Comparison of ENCODE assay signal across 8 mouse cellular contexts in the genomic region with DNA sequence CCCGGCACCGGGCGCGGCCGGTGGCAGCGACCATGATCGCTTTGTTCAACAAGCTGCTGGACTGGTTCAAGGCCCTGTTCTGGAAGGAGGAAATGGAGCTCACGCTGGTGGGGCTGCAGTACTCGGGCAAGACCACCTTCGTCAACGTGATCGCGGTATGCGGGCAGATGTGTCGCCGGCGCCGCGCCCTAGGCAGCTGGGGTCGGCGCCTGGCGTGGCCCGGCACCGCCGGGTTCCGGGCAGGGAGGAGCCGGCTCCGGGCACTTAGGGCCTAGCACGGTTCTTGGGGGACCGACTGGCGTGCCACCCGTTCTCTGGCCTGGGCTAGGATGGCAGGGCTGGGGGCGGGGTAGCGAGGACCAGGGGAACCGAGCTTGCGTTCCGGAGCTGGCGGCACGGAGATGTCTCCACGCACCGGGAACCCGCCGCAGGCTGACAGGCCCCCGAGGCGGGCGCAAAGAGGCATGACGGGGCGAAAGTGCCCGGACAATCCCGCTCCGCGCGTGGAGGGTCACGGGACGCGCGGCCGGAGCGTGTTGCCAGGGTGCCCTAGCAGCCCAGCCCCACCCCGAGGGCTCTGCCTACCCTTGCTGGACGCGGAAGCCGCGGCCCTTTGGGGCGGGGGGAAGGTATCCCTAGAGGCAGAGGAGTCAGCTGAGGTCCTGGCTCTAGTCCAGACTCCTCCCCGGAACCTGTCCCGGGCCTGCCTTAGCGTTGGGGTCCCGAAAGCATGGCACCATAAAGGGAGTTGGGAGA. TPM values are rescaled to one million over a fixed set of nuclear protein-coding genes. Genes with fewer than 3 reads are reported as not detected.
DNase-seq lines count a peak whose midpoint lies in the region; ATAC-seq and TF ChIP-seq lines count a peak whose summit lies in the region.

No protein-coding gene starts in this region.

- peak overlapping the region; percentile 96 for H3K4me3 ChIP-seq in E14TG2a.4 (replicated peaks; ENCODE audit: low read length)
- peak overlapping the region; percentile 98 for H3K4me3 ChIP-seq in forebrain, embryonic 13.5 days
- peak overlapping the region; percentile 88 for H3K4me3 ChIP-seq in liver, postnatal 0 days (ENCODE audit: low read depth, low read length)
- H3K4me3 ChIP-seq in neural tube, embryonic 12.5 days: peak overlapping the region; percentile 92
- H3K4me3 ChIP-seq in stomach, embryonic 16.5 days (replicated peaks; ENCODE audit: low read length): peak overlapping the region; percentile 97

- peak; percentile 86 to 90 for DNase-seq in heart, postnatal 10 days
- peak; percentile 88 to 93 for DNase-seq in kidney, postnatal 4 days
- peak; percentile 89 for DNase-seq in liver, postnatal 0 days

- TF ChIP-seq CTCF in E14TG2a.4 (conservative IDR thresholded peaks at IDR 0.05; ENCODE audit: low read length): no peak
- no peak for TF ChIP-seq CTCF in liver, postnatal 0 days (IDR thresholded peaks at IDR 0.05; ENCODE audit: low read depth)

- no peak for TF ChIP-seq EP300 in liver, postnatal 0 days (IDR thresholded peaks at IDR 0.05; ENCODE audit: low read depth)

- H3K9me3 ChIP-seq in E14TG2a.4 (ENCODE audit: low read length): no peaks in the 10 kb centered on the region
- H3K9me3 ChIP-seq in forebrain, embryonic 13.5 days (replicated peaks): no peaks in the 10 kb centered on the region
- no peaks in the 10 kb centered on the region for H3K9me3 ChIP-seq in liver, postnatal 0 days (ENCODE audit: low read length)
- no peaks in the 10 kb centered on the region for H3K9me3 ChIP-seq in neural tube, embryonic 12.5 days
- H3K9me3 ChIP-seq in stomach, embryonic 16.5 days (replicated peaks; ENCODE audit: control insufficient read depth, low read length): no peaks in the 10 kb centered on the region

- H3K27ac ChIP-seq in forebrain, embryonic 13.5 days: peak overlapping the region; percentile 92
- H3K27ac ChIP-seq in liver, postnatal 0 days (ENCODE audit: low read depth): peak overlapping the region; percentile 78
- peak overlapping the region; percentile 78 for H3K27ac ChIP-seq in neural tube, embryonic 12.5 days
- peak overlapping the region; percentile 94 for H3K27ac ChIP-seq in stomach, embryonic 16.5 days (ENCODE audit: low read length)

- H3K4me1 ChIP-seq in E14TG2a.4 (replicated peaks; ENCODE audit: low read depth, low read length): peaks cover 25% of the 10 kb centered on the region
- peaks cover 38% of the 10 kb centered on the region for H3K4me1 ChIP-seq in forebrain, embryonic 13.5 days
- peaks cover 13% of the 10 kb centered on the region for H3K4me1 ChIP-seq in liver, postnatal 0 days (ENCODE audit: insufficient read depth)
- H3K4me1 ChIP-seq in neural tube, embryonic 12.5 days: peaks cover 16% of the 10 kb centered on the region
- peaks cover 20% of the 10 kb centered on the region for H3K4me1 ChIP-seq in stomach, embryonic 16.5 days (ENCODE audit: control insufficient read depth, insufficient read depth, low read length)

- peak overlapping the region; percentile 98 for H3K9ac ChIP-seq in forebrain, embryonic 13.5 days
- H3K9ac ChIP-seq in liver, postnatal 0 days (replicated peaks): peak overlapping the region; percentile 80
- peak overlapping the region; percentile 91 for H3K9ac ChIP-seq in neural tube, embryonic 12.5 days
- peak overlapping the region; percentile 95 for H3K9ac ChIP-seq in stomach, embryonic 16.5 days (ENCODE audit: low read length)

- ATAC-seq in cerebellum, adult (ENCODE audit: insufficient number of reproducible peaks, low FRiP score, low TSS enrichment): peak; percentile 50
- peak; percentile 66 for ATAC-seq in forebrain, embryonic 13.5 days
- peak; percentile 70 for ATAC-seq in liver, postnatal 0 days
- peak; percentile 77 for ATAC-seq in neural tube, embryonic 12.5 days (ENCODE audit: low FRiP score, low read depth)
- peak; percentile 80 for ATAC-seq in stomach, embryonic 16.5 days (ENCODE audit: insufficient read depth, low FRiP score)

- intact Hi-C loops in heart, postnatal 10 days (cut with DNase I): no loop called here

- WGBS in forebrain, embryonic 13.5 days: under 1% methylated on average over 67 of the region's 69 CpGs
- WGBS in liver, postnatal 0 days (ENCODE audit: insufficient replicate concordance): under 1% methylated on average over 61 of the region's 69 CpGs
- under 1% methylated on average over 69 of the region's 69 CpGs for WGBS in neural tube, embryonic 12.5 days
- WGBS in stomach, embryonic 16.5 days: under 1% methylated on average over 69 of the region's 69 CpGs

- H3K4me2 ChIP-seq in forebrain, embryonic 13.5 days: peak overlapping the region; percentile 85
- peak overlapping the region; percentile 82 for H3K4me2 ChIP-seq in liver, postnatal 0 days (ENCODE audit: low read depth, low read length)
- peak overlapping the region; percentile 82 for H3K4me2 ChIP-seq in neural tube, embryonic 12.5 days (replicated peaks)
- peak overlapping the region; percentile 77 for H3K4me2 ChIP-seq in stomach, embryonic 16.5 days (ENCODE audit: low read depth, low read length)

- peaks cover 17% of the 10 kb centered on the region for H3K36me3 ChIP-seq in E14TG2a.4 (ENCODE audit: insufficient read depth, low read length)
- H3K36me3 ChIP-seq in forebrain, embryonic 13.5 days (ENCODE audit: poor library complexity, severe bottlenecking): peaks cover 12% of the 10 kb centered on the region
- H3K36me3 ChIP-seq in liver, postnatal 0 days (replicated peaks; ENCODE audit: insufficient read depth, low read length): peaks cover 5% of the 10 kb centered on the region; the same call in 1 of the 2 replicates
- H3K36me3 ChIP-seq in neural tube, embryonic 12.5 days: no peaks in the 10 kb centered on the region; the same call in 1 of the 2 replicates
- H3K36me3 ChIP-seq in stomach, embryonic 16.5 days (ENCODE audit: control insufficient read depth, insufficient read depth, low read length): no peaks in the 10 kb centered on the region

- H3K27me3 ChIP-seq in E14TG2a.4 (ENCODE audit: insufficient read depth, low read length): peaks cover 38% of the 10 kb centered on the region
- peaks cover 8% of the 10 kb centered on the region; the same call in 1 of the 2 replicates for H3K27me3 ChIP-seq in forebrain, embryonic 13.5 days
- H3K27me3 ChIP-seq in liver, postnatal 0 days (ENCODE audit: insufficient read depth, low read length): no peaks in the 10 kb centered on the region
- peaks cover 10% of the 10 kb centered on the region; the same call in 1 of the 2 replicates for H3K27me3 ChIP-seq in neural tube, embryonic 12.5 days (replicated peaks)
- no peaks in the 10 kb centered on the region for H3K27me3 ChIP-seq in stomach, embryonic 16.5 days (ENCODE audit: control insufficient read depth, insufficient read depth, low read length)

RNA-seq across cellular contexts. Expression of a gene that starts 0.5 kb away (rescaled TPM):
- 161 and 162 TPM in 2 replicates for polyA plus RNA-seq in forebrain, embryonic 13.5 days (2015; fragmentation: Nextera tagmentation; extraction: Ambion mirVana)
- total RNA-seq in heart, postnatal 10 days (2021): 10 to 100 TPM; 29.9 to 31.8 TPM
- 11.3 and 12.5 TPM in 2 replicates for polyA plus RNA-seq in liver, postnatal 0 days (2015; fragmentation: Nextera tagmentation; extraction: Ambion mirVana)
- 185 and 197 TPM in 2 replicates for polyA plus RNA-seq in neural tube, embryonic 12.5 days (2016; fragmentation: Nextera tagmentation; extraction: Ambion mirVana)
- 35.3 and 37.6 TPM in 2 replicates for polyA plus RNA-seq in stomach, embryonic 16.5 days (2015; fragmentation: Nextera tagmentation; extraction: Ambion mirVana)

RNA-seq across cellular contexts. Expression of a gene that starts 14.6 kb away (rescaled TPM):
- polyA plus RNA-seq in forebrain, embryonic 13.5 days (2015; fragmentation: Nextera tagmentation; extraction: Ambion mirVana): 0.34 and 0.53 TPM in 2 replicates
- under 1 TPM; 0.60 to 0.82 TPM for total RNA-seq in heart, postnatal 10 days (2021)
- polyA plus RNA-seq in liver, postnatal 0 days (2015; fragmentation: Nextera tagmentation; extraction: Ambion mirVana): 5.4 and 6.7 TPM in 2 replicates
- 1.1 and 1.2 TPM in 2 replicates for polyA plus RNA-seq in neural tube, embryonic 12.5 days (2016; fragmentation: Nextera tagmentation; extraction: Ambion mirVana)
- 1.6 and 2.8 TPM in 2 replicates for polyA plus RNA-seq in stomach, embryonic 16.5 days (2015; fragmentation: Nextera tagmentation; extraction: Ambion mirVana)

RNA-seq across cellular contexts. Expression of a gene that starts 20.4 kb away (rescaled TPM):
- not detected in 2 replicates for polyA plus RNA-seq in forebrain, embryonic 13.5 days (2015; fragmentation: Nextera tagmentation; extraction: Ambion mirVana)
- total RNA-seq in heart, postnatal 10 days (2021): under 1 TPM in 1 of 2 experiments, not detected in 1; 0.29 TPM
- not detected in 2 replicates for polyA plus RNA-seq in liver, postnatal 0 days (2015; fragmentation: Nextera tagmentation; extraction: Ambion mirVana)
- polyA plus RNA-seq in neural tube, embryonic 12.5 days (2016; fragmentation: Nextera tagmentation; extraction: Ambion mirVana): 0.11 and 0.16 TPM in 2 replicates
- 0.90 and 1.3 TPM in 2 replicates for polyA plus RNA-seq in stomach, embryonic 16.5 days (2015; fragmentation: Nextera tagmentation; extraction: Ambion mirVana)

RNA-seq across cellular contexts. Expression of a gene that starts 42.0 kb away (rescaled TPM):
- 0.15 and 0.30 TPM in 2 replicates for polyA plus RNA-seq in forebrain, embryonic 13.5 days (2015; fragmentation: Nextera tagmentation; extraction: Ambion mirVana)
- total RNA-seq in heart, postnatal 10 days (2021): 10 to 100 TPM; 12.3 to 17.4 TPM
- 0.06 and 0.32 TPM in 2 replicates for polyA plus RNA-seq in liver, postnatal 0 days (2015; fragmentation: Nextera tagmentation; extraction: Ambion mirVana)
- 0.96 and 1.1 TPM in 2 replicates for polyA plus RNA-seq in neural tube, embryonic 12.5 days (2016; fragmentation: Nextera tagmentation; extraction: Ambion mirVana)
- polyA plus RNA-seq in stomach, embryonic 16.5 days (2015; fragmentation: Nextera tagmentation; extraction: Ambion mirVana): 1.1 and 1.2 TPM in 2 replicates

Comparison
In these comparisons a context has a peak if more than half of its experiments do, and no peak if none do; other contexts are left out.
1. Peak in every context shown above with its lines: DNase-seq, ATAC-seq, H3K4me3 ChIP-seq and H3K27ac ChIP-seq.